Mouse (Mus musculus): Measurements from ENCODE around the gene Tmem121b. TPM values are rescaled to one million over a fixed set of nuclear protein-coding genes. Genes with fewer than 3 reads are reported as not detected.

Tmem121b gene
- total and polyA plus RNA-seq, 3 experiments = not detected

DNA sequence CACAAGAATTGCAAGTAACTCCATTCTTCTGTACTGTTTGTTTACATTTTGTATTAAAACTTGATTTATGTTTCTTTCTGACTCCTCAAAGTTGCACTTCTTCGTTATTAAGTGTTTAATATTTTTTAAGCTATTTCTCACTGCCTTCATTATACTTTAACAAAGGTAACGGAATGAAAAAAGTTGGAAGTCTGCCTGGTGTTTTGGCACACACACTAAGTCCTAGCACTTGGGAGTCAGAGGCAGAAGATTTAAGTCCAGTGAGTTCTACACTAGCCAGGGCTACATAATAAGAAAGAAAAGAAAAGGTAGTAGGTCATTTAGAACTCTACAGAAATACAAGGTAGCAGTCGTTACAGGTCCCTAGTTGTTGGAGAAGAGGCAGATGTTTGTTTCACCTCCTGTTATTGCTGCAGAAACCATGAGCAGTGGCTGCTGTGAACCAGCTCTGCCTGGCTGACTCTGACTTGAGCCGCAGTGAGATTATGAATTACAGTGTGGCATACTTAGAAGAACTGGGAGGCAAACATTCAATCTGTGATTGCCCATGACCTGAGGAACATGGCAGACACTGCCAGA lies 51.3 kb downstream of the Tmem121b start:
- no peak for TF ChIP-seq POLR2A (IDR thresholded peaks at IDR 0.05; ENCODE audit: insufficient read depth, low read depth, low read length)
- TF ChIP-seq CTCF (IDR thresholded peaks at IDR 0.05) = no peak
- TF ChIP-seq EP300 (IDR thresholded peaks at IDR 0.05; ENCODE audit: insufficient read depth, low read depth, low read length) = no peak
- intact Hi-C loops (cut with DNase I) = no loop called here
- Histone ChIP-seq H3K9ac (ENCODE audit: low read depth, low read length) (no peak overlapping the region), H3K27ac (no peak overlapping the region), H3K79me2 (replicated peaks; ENCODE audit: control insufficient read depth, insufficient read depth, low read length) (no peaks in the 10 kb centered on the region), H3K4me3 (no peak overlapping the region), H3K4me1 (ENCODE audit: control insufficient read depth, insufficient read depth, low read length) (no peaks in the 10 kb centered on the region), H3K27me3 (ENCODE audit: control insufficient read depth, insufficient read depth, low read length) (no peaks in the 10 kb centered on the region), H3K36me3 (ENCODE audit: control insufficient read depth, insufficient read depth, low read length) (peaks cover 7% of the 10 kb centered on the region)
- DNase-seq = no peak
- WGBS = 63% methylated on average over 4 of the region's 4 CpGs

Other genes starting within 250 kb of the Tmem121b start
- gene D330020A13Rik, start 199.4 kb downstream of the Tmem121b start, total RNA-seq (2021) = not detected
- gene D330020A13Rik, start 199.4 kb downstream of the Tmem121b start, polyA plus RNA-seq (2012; rRNA removed) = not detected in 2 replicates
- under 1 TPM; 0.20 to 0.29 TPM for gene B4galnt3, start 199.2 kb downstream of the Tmem121b start, total RNA-seq (2021)
- 0.20 and 0.26 TPM in 2 replicates for gene B4galnt3, start 199.2 kb downstream of the Tmem121b start, polyA plus RNA-seq (2012; rRNA removed)
- gene Kdm5a, start 129.7 kb downstream of the Tmem121b start, total RNA-seq (2021) = 10 to 100 TPM; 27.6 to 28.8 TPM
- 3.4 and 6.5 TPM in 2 replicates for gene Kdm5a, start 129.7 kb downstream of the Tmem121b start, polyA plus RNA-seq (2012; rRNA removed)
- gene Ccdc77, start 129.4 kb downstream of the Tmem121b start, total RNA-seq (2021) = 1 to 10 TPM; 3.7 to 4.0 TPM
- 2.6 and 6.6 TPM in 2 replicates for gene Ccdc77, start 129.4 kb downstream of the Tmem121b start, polyA plus RNA-seq (2012; rRNA removed)
- 1 to 10 TPM; 2.1 to 2.4 TPM for gene Il17ra, start 30.6 kb downstream of the Tmem121b start, total RNA-seq (2021)
- gene Il17ra, start 30.6 kb downstream of the Tmem121b start, polyA plus RNA-seq (2012; rRNA removed) = 5.4 and 5.9 TPM in 2 replicates
- gene Hdhd5, start 37.5 kb upstream of the Tmem121b start, total RNA-seq (2021) = 10 to 100 TPM; 17.1 to 18.4 TPM
- 29.9 and 38.7 TPM in 2 replicates for gene Hdhd5, start 37.5 kb upstream of the Tmem121b start, polyA plus RNA-seq (2012; rRNA removed)
- gene Cecr2, start 172.6 kb upstream of the Tmem121b start, total RNA-seq (2021) = 10 to 100 TPM; 12.9 to 17.4 TPM
- gene Cecr2, start 172.6 kb upstream of the Tmem121b start, polyA plus RNA-seq (2012; rRNA removed) = 7.0 and 9.5 TPM in 2 replicates